Mouse (Mus musculus) G1E (cell line): ENCODE measurements around the gene Btnl2. TPM values are rescaled to one million over a fixed set of nuclear protein-coding genes. Genes with fewer than 3 reads are reported as not detected.

ENCODE experiments used
- ATAC-seq: 2 replicates; pipeline ENCODE4 v1.8.0; 2016; ENCODE audit warnings: mild to moderate bottlenecking; ENCODE audit not compliant: insufficient number of reproducible peaks, poor library complexity, low FRiP score, severe bottlenecking; ENCODE audit errors: extremely low read depth
- DNase-seq: peaks from one replicate; pipeline ENCODE4 v3.0.0; 2012; ENCODE audit warnings: low spot score
- H3K27me3 ChIP-seq: 2 replicates; pipeline ENCODE4 v1.6.1; 2012; ENCODE audit warnings: mild to moderate bottlenecking, low read length, inconsistent platforms; ENCODE audit not compliant: insufficient read depth
- H3K36me3 ChIP-seq: replicated peaks from 2 replicates; pipeline ENCODE3; 2012; ENCODE audit warnings: mild to moderate bottlenecking, inconsistent platforms
- H3K4me1 ChIP-seq: 2 replicates; pipeline ENCODE4 v1.6.1; 2012; ENCODE audit warnings: low read depth, low read length, inconsistent platforms, mixed read lengths; ENCODE audit not compliant: insufficient read depth
- H3K4me3 ChIP-seq: 2 replicates; pipeline ENCODE4 v1.5.1; 2012; ENCODE audit warnings: low read depth, mild to moderate bottlenecking, inconsistent platforms, low read length, moderate library complexity, mixed read lengths
- H3K9me3 ChIP-seq: replicated peaks from 2 replicates; pipeline ENCODE4 v1.6.1; 2012; ENCODE audit warnings: inconsistent platforms
- CTCF ChIP-seq: IDR thresholded peaks from 2 replicates; pipeline ENCODE4 v1.5.1; 2012; ENCODE audit warnings: low read depth, low read length, inconsistent platforms, mixed read lengths
- GATA1 ChIP-seq: IDR thresholded peaks from 2 replicates; pipeline ENCODE4 v1.6.1; 2012; ENCODE audit warnings: borderline replicate concordance, low read length, inconsistent platforms, mixed read lengths
- GATA2 ChIP-seq: IDR thresholded peaks from 2 replicates; pipeline ENCODE4 v1.6.1; 2012; ENCODE audit warnings: low read depth, low read length, inconsistent platforms, borderline replicate concordance
- POLR2AphosphoS5 ChIP-seq: IDR thresholded peaks from 2 replicates; pipeline ENCODE4 v1.6.1; 2012; ENCODE audit warnings: low read depth, low read length, inconsistent platforms; ENCODE audit not compliant: insufficient replicate concordance
- TAL1 ChIP-seq: conservative IDR thresholded peaks from 2 replicates; pipeline ENCODE4 v1.6.1; 2012; ENCODE audit warnings: low read depth, low read length, inconsistent platforms, mixed read lengths
- polyA plus RNA-seq: library from polyadenylated mRNA; stranded (reverse); fragments of >175 nt; gene quantifications from 2 replicates; pipeline ENCODE4 v1.2.3, GENCODE M21; 2012
- total RNA-seq, 2 experiments: library from RNA; stranded (forward) in 1 of 2; stranded (reverse) in 1 of 2; fragments of 200-1000 nt in 1 of 2; fragments of >200 nt in 1 of 2; fragmentation: Nextera tagmentation in 1 of 2; gene quantifications; 2 replicates each; pipeline ENCODE4 v1.2.3; 2014 to 2017

Btnl2 gene
- total and polyA plus RNA-seq, 3 experiments: 0.05 TPM; not detected in 2

- no peak for TF ChIP-seq TAL1
- TF ChIP-seq POLR2AphosphoS5: no peak
- TF ChIP-seq CTCF: no peak
- TF ChIP-seq GATA2: no peak
- no peak for TF ChIP-seq GATA1
- Histone ChIP-seq H3K9me3 (no peaks in the 10 kb centered on the region), H3K27me3 (peaks cover 11% of the 10 kb centered on the region), H3K4me1 (no peaks in the 10 kb centered on the region), H3K36me3 (no peaks in the 10 kb centered on the region), H3K4me3 (no peak overlapping the region)
- ATAC-seq (no peak), DNase-seq (no peak)
Measured at GRCm38 (mm10) chr17:34317275-34317674, 37.3 kb upstream of the Btnl2 start.

DNA sequence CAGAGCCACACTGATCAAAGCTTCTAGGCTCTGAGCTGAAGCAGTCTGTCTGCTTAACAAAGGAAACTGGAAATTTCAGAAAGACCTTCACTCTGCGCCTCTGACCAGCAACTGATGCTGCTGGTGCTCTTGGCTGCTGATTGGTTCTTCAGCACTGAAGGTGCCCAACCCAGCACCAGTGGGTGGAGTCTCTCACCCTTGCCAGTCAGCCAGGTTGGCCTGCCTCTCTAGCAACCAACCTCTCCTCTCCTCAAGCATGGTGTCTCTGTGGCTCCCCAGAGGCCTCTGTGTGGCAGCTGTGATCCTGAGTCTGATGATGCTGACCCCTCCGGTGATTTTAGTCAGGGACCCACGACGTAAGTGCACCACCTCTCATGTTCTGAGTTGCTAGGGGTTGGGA lies 29.2 kb upstream of the Btnl2 start, which contains the start of gene H2-Eb2:
Gene H2-Eb2, plus strand, starts transcription at position 230 of the 400 bp plus-strand sequence.
- H3K36me3 ChIP-seq: no peaks in the 10 kb centered on the region
- TF ChIP-seq GATA2: no peak
- TF ChIP-seq GATA1: no peak
- no peak for TF ChIP-seq TAL1
- no peak for TF ChIP-seq CTCF
- no peak for TF ChIP-seq POLR2AphosphoS5
- no peaks in the 10 kb centered on the region for H3K27me3 ChIP-seq
- H3K4me3 ChIP-seq: no peak within 1 kb of the TSS
- ATAC-seq (no peak), DNase-seq (no peak)
- H3K4me1 ChIP-seq: no peaks in the 10 kb centered on the region
- no peaks in the 10 kb centered on the region for H3K9me3 ChIP-seq

- no peaks in the 10 kb centered on the region for H3K4me1 ChIP-seq
- TF ChIP-seq GATA2: no peak
- no peak for TF ChIP-seq TAL1
- TF ChIP-seq CTCF: no peak
- no peak for TF ChIP-seq POLR2AphosphoS5
- TF ChIP-seq GATA1: no peak
- DNase-seq (no peak), ATAC-seq (no peak)
- no peaks in the 10 kb centered on the region for H3K36me3 ChIP-seq
- H3K27me3 ChIP-seq: no peaks in the 10 kb centered on the region
- no peaks in the 10 kb centered on the region for H3K9me3 ChIP-seq
- no peak overlapping the region for H3K4me3 ChIP-seq
Measured at GRCm38 (mm10) chr17:34326373-34326772, 28.2 kb upstream of the Btnl2 start.

DNA sequence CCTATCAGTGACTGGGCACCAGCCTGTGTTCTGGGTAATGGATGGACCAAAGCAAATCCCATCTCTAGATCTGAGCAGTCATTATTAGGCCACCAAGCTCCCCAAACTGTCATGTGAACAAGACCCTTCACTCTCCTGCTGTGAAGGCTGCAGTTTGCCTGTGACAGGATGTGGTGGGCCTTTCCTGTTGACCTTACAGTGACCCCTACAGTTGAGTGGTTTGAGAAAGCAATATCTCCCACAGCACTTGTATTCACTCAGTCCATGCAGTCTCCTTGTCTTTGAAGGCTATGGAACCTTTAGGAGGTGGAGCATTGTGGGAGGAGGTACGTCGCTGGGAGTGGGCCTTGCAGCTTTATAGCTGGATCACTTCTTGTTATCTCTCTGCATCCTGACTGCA lies 24.8 kb upstream of the Btnl2 start:
- no peak for TF ChIP-seq GATA2
- no peak for TF ChIP-seq CTCF
- no peak for ATAC-seq
- no peaks in the 10 kb centered on the region for H3K36me3 ChIP-seq
- DNase-seq: no peak
- H3K9me3 ChIP-seq: no peaks in the 10 kb centered on the region
- no peaks in the 10 kb centered on the region for H3K27me3 ChIP-seq
- no peaks in the 10 kb centered on the region for H3K4me1 ChIP-seq
- no peak overlapping the region for H3K4me3 ChIP-seq

DNA sequence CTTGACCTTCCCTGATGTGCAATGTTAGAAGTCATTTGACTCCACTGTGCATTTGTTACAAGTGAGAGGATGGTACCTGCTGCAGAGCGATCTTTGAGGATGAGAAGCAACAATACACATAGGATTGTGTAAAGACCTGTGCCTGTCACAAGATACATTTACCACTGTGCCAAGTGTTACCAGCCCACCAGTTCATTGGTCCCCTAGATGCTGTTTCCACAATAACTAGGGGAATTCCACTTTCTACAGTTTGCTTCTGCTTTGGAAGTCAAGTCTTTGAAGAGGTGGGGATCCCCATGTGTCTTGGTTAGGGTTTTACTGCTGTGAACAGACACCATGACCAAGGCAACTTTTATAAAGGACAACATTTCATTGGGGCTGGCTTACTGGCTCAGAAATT lies 23.4 kb upstream of the Btnl2 start:
- ATAC-seq (no peak), DNase-seq (no peak)
- TF ChIP-seq GATA1 (no peak), GATA2 (no peak), CTCF (no peak), POLR2AphosphoS5 (no peak), TAL1 (no peak)
- Histone ChIP-seq H3K4me1 (no peaks in the 10 kb centered on the region), H3K9me3 (no peaks in the 10 kb centered on the region), H3K4me3 (no peak overlapping the region), H3K36me3 (no peaks in the 10 kb centered on the region), H3K27me3 (peaks cover 3% of the 10 kb centered on the region; the same call in 1 of the 2 replicates)

- DNase-seq (no peak), ATAC-seq (no peak)
- TF ChIP-seq POLR2AphosphoS5: no peak
- TF ChIP-seq GATA2: no peak
- no peak for TF ChIP-seq GATA1
- no peak for TF ChIP-seq TAL1
- no peak for TF ChIP-seq CTCF
- Histone ChIP-seq H3K4me3 (no peak overlapping the region), H3K27me3 (peaks cover 4% of the 10 kb centered on the region; the same call in 1 of the 2 replicates), H3K9me3 (no peaks in the 10 kb centered on the region), H3K4me1 (no peaks in the 10 kb centered on the region), H3K36me3 (no peaks in the 10 kb centered on the region)
Measured at GRCm38 (mm10) chr17:34340619-34341402, 13.8 kb upstream of the Btnl2 start.
